Mouse (Mus musculus) hindbrain, embryonic 12.5 days (tissue): Measurements from ENCODE around the gene Tbcc. TPM values are rescaled to one million over a fixed set of nuclear protein-coding genes. Genes with fewer than 3 reads are reported as not detected.
"Not testable (repeated sequence)": the region's sequence is repeated elsewhere in the genome, so short reads cannot be mapped to it uniquely, and the experiment has no call there.

Experiments
- ATAC-seq: fragments of 200-750 bp; cut with Nextera tagmentation; 2 replicates; pipeline ENCODE4 v1.8.0; 2017; ENCODE audit warnings: moderate TSS enrichment; ENCODE audit not compliant: low FRiP score
- H3K27ac ChIP-seq: fragments of 300-500 bp; sonication (generic); 2 replicates; pipeline ENCODE4 v1.5.1; 2016; ENCODE audit warnings: mild to moderate bottlenecking
- H3K27me3 ChIP-seq: fragments of 300-500 bp; sonication (generic); 2 replicates; pipeline ENCODE4 v1.6.1; 2016; ENCODE audit warnings: mild to moderate bottlenecking
- H3K36me3 ChIP-seq: fragments of 300-500 bp; sonication (generic); 2 replicates; pipeline ENCODE4 v1.6.1; 2016; ENCODE audit warnings: mild to moderate bottlenecking
- H3K4me1 ChIP-seq: fragments of 300-500 bp; sonication (generic); 2 replicates; pipeline ENCODE4 v1.6.1; 2016
- H3K4me2 ChIP-seq: fragments of 300-500 bp; sonication (generic); replicated peaks from 2 replicates; pipeline ENCODE4 v1.6.1; 2016; ENCODE audit warnings: mild to moderate bottlenecking
- H3K4me3 ChIP-seq: fragments of 300-500 bp; sonication (generic); 2 replicates; pipeline ENCODE4 v1.5.1; 2016; ENCODE audit warnings: mild to moderate bottlenecking
- H3K9ac ChIP-seq: fragments of 300-500 bp; sonication (generic); 2 replicates; pipeline ENCODE4 v1.6.1; 2016; ENCODE audit warnings: mild to moderate bottlenecking, moderate library complexity
- H3K9me3 ChIP-seq: fragments of 300-500 bp; sonication (generic); replicated peaks from 2 replicates; pipeline ENCODE4 v1.6.1; 2016; ENCODE audit warnings: mild to moderate bottlenecking
- WGBS: fragments of 180-500 bp; shearing (Covaris S2); methylation state at CpG from one replicate; pipeline ENCODE4 v1.1.7; 2016; 5-methylcytosine and 5-hydroxymethylcytosine counted together
- polyA plus RNA-seq: library from polyadenylated mRNA; unstranded; fragments of >200 nt; fragmentation: Nextera tagmentation; extraction: Ambion mirVana; gene quantifications from 2 replicates; pipeline ENCODE4 v1.2.1, GENCODE M21; 2016

Tbcc gene
- polyA plus RNA-seq: 74.5 and 82.9 TPM in 2 replicates

DNA sequence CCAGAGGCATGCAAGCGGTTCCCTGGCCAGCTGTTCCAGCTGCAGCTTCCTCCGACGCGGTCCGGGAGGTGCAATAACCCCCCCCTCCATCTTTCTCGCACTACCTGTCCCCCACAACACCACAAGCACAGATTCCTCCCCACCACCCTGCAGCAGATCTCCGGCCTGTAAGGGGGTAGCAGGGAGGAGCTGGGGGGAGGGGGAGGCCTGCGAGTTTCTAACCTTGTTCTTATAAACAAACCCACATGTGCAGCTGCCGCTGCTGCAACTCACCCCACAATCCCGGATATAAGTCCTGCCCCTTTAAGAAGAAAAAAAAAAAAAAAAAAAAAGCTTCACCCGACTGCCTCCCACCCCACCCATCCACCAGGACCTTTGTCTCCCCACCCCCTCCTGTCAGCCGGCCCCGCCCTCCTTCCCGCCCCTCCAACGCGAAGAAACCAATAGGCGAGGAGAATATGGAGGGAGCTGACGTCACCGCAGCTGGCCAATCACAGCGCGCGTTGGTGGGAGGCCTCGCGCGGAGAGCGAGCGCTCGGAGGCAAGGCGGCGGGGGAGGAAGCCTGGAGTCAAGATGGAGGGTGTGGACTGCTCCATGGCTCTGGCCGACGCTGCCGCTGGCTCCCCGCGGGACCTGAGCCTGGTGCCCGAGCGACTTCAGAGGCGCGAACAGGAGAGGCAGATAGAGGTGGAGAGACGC lies at the start of gene Tbcc:
Gene Tbcc, plus strand, starts transcription at position 569 of the 700 bp plus-strand sequence.
- WGBS: under 1% methylated on average over 40 of the region's 40 CpGs
- Histone ChIP-seq H3K9ac (peak within 1 kb of the TSS; percentile 92), H3K4me2 (peak within 1 kb of the TSS; percentile 98), H3K27me3 (no peaks in the 10 kb centered on the region), H3K4me3 (peak within 1 kb of the TSS; percentile 94), H3K9me3 (no peaks in the 10 kb centered on the region), H3K27ac (peak within 1 kb of the TSS; percentile 97), H3K36me3 (peaks cover 7% of the 10 kb centered on the region; the same call in 1 of the 2 replicates), H3K4me1 (peaks cover 39% of the 10 kb centered on the region)
- peak; percentile 93 for ATAC-seq

DNA sequence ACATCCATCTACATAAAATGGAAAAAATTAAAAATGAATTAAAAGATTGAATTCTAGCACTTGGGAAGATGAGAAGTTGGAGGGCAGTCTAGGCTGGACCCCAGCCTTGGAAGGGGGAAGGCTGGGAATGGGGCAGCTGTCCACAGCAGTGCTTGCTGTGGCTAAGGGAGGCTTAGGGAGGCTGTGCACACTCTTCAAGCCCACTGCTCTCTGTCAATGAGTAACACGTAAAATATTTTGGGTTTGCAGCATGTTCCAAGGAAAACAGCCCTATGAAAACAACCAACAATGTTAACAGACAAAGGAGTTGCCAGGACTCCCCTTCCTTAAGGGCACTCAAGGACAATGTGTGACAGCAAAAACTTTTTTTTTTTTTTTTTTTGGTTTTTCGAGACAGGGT lies 47.5 kb upstream of the Tbcc start:
- Histone ChIP-seq H3K9me3 (no peaks in the 10 kb centered on the region), H3K4me1 (peaks cover 10% of the 10 kb centered on the region; the same call in 1 of the 2 replicates), H3K9ac (no peak overlapping the region), H3K4me3 (no peak overlapping the region), H3K36me3 (no peaks in the 10 kb centered on the region), H3K4me2 (no peak overlapping the region), H3K27me3 (no peaks in the 10 kb centered on the region), H3K27ac (no peak overlapping the region)
- ATAC-seq: no peak
- 89% methylated on average over 2 of the region's 2 CpGs for WGBS

DNA sequence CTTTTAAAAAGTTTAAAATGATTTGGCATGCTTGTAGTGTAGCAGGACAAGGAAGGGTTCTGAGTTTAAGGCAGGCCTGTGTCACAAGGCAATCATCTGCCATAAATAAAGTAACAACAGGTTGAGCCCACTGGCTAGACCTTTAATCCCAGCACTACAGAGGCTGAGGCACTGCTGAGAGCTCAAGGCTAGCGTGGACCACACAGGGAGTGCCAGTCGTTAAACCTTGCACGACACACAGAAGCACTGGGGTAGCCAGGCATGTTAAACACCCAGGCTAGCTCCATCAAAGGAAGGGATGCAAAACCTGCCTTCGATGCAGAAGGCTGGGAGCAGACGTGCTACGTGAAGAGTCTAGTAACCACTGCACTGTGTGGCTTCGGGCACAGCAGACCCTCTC lies 46.8 kb upstream of the Tbcc start:
- Histone ChIP-seq H3K4me2 (no peak overlapping the region), H3K27ac (no peak overlapping the region), H3K27me3 (no peaks in the 10 kb centered on the region), H3K9ac (0 out of 2 replicates have a peak overlapping the region, but pooled peaks have one; percentile 23), H3K4me3 (no peak overlapping the region), H3K36me3 (no peaks in the 10 kb centered on the region), H3K4me1 (peaks cover 10% of the 10 kb centered on the region; the same call in 1 of the 2 replicates), H3K9me3 (no peaks in the 10 kb centered on the region)
- WGBS: 72% methylated on average over 7 of the region's 7 CpGs
- ATAC-seq: no peak

DNA sequence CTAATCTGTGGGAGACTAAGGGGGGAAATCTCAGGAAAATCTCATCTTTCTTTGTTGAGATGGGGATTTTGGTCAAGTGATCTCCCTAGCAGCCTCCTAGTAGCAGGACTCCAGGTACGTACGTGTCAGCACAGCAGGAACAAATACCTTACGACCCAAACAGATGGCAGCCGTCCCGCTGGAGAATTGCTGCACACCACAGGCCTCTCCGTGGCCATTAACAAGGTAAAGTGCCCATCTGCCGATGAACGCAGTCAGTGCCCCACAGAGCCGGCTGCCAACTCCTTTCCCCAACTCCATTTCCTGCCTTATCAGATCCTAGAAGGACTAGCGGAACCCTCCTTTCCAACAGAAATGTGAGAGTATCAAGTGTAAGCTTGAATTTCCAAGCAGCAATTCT lies 45.7 kb upstream of the Tbcc start:
- H3K4me2 ChIP-seq: no peak overlapping the region
- H3K27me3 ChIP-seq: no peaks in the 10 kb centered on the region
- no peak overlapping the region for H3K4me3 ChIP-seq
- no peak overlapping the region for H3K9ac ChIP-seq
- WGBS: 57% methylated on average over 10 of the region's 10 CpGs
- peaks cover 14% of the 10 kb centered on the region; the same call in 1 of the 2 replicates for H3K4me1 ChIP-seq
- H3K36me3 ChIP-seq: no peaks in the 10 kb centered on the region
- no peaks in the 10 kb centered on the region for H3K9me3 ChIP-seq
- no peak for ATAC-seq
- no peak overlapping the region for H3K27ac ChIP-seq

DNA sequence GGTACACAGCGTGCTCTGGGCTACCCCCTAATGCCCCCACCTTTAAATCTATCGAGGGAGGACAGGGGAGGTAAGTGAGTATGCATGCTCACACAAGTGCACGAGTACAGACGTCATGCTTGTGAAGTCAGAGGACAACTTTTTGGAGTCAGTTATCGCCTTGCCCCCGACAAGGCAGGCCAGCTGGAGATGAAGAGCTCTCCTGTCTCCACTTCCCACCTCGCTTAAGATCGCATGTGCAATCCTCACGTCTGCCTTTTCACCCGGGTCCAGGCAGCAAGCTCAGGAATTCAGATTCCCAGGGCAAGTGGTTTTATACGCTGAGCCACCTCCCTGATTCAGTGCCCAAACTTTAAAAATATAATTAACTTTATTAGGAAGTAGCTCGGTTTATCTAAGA lies 45.2 kb upstream of the Tbcc start:
- no peak overlapping the region for H3K9ac ChIP-seq

DNA sequence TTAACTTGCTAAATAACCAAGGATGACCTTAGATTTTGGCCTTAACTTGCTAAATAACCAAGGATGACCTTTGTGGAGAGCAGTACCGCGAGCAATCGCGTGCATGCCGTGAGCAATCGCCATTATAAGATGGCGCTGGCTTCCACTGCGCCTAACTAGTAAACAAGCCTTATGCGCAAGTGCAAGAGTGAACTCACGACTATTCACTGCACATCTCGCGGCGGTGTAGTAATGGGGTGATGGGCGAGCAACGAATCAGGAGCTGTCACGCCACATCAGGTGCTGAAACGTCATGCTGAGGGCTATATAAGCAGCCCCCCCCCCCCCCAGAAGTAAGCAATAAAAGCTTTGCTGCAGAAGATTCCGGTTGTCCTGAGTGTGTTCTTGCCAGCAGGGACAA lies 43.9 kb upstream of the Tbcc start:
- H3K4me3 ChIP-seq, H3K4me2 ChIP-seq, H3K36me3 ChIP-seq, H3K9ac ChIP-seq, H3K27me3 ChIP-seq, ATAC-seq, H3K9me3 ChIP-seq, H3K27ac ChIP-seq: not testable (repeated sequence)
- peaks cover 14% of the 10 kb centered on the region; the same call in 1 of the 2 replicates for H3K4me1 ChIP-seq
- 94% methylated on average over 18 of the region's 18 CpGs for WGBS

More for the DNA sequence above, 45.2 kb upstream of the Tbcc start:
- no peaks in the 10 kb centered on the region for H3K27me3 ChIP-seq
- WGBS: 84% methylated on average over 12 of the region's 12 CpGs
- peaks cover 14% of the 10 kb centered on the region; the same call in 1 of the 2 replicates for H3K4me1 ChIP-seq
- no peak overlapping the region for H3K27ac ChIP-seq
- no peaks in the 10 kb centered on the region for H3K9me3 ChIP-seq
- no peak overlapping the region for H3K4me2 ChIP-seq
- H3K4me3 ChIP-seq: no peak overlapping the region
- no peaks in the 10 kb centered on the region for H3K36me3 ChIP-seq
- ATAC-seq: no peak

DNA sequence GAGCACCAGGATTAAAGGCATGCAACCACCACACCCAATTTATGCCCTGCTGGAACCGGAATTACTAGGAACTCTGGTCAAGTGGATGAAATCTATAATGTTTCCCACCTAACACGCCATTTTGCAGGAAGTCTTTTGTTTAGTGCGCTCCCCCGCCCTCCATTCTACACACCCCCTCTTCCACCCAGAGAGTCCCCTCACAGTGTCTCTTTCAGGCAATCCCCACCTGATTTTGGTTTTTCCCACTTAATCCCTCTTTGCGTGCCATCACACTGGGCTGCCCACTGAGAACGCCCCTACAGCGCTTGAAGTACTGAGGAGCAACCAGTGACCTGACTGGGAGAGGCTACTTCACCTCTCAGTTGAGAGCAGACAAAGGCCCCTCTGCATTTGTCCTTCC lies 43.3 kb upstream of the Tbcc start:
- Histone ChIP-seq H3K9ac (no peak overlapping the region), H3K27ac (no peak overlapping the region), H3K27me3 (no peaks in the 10 kb centered on the region), H3K4me1 (peaks cover 14% of the 10 kb centered on the region; the same call in 1 of the 2 replicates), H3K36me3 (no peaks in the 10 kb centered on the region), H3K4me2 (no peak overlapping the region), H3K4me3 (no peak overlapping the region), H3K9me3 (no peaks in the 10 kb centered on the region)
- ATAC-seq: no peak
- WGBS: 92% methylated on average over 7 of the region's 7 CpGs

DNA sequence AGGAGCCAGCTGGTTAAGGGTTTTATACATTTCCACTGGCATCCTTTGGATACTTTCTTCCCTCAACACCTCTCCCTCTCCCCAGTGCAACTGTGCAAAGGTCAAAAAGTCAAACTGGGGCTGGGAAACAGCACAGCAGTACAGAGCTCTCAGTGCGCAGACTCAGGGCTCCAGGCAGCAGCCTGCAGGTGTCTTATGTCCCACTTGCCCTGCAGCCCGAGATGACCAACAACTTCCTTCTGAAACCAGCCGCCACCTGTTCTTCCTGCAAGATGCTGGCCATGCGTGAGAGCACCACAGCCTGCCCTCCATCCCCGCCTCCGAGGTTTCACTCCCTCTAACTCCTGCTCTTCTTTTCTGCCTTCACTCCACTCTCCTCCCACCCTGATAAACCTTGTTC lies 37.8 kb upstream of the Tbcc start:
- Histone ChIP-seq H3K4me3 (no peak overlapping the region), H3K27me3 (no peaks in the 10 kb centered on the region), H3K27ac (peak overlapping the region; percentile 52; the same call in 1 of the 2 replicates), H3K9me3 (no peaks in the 10 kb centered on the region), H3K9ac (no peak overlapping the region; the same call in 1 of the 2 replicates), H3K4me2 (0 out of 2 replicates have a peak overlapping the region, but pooled peaks have one; percentile 17), H3K36me3 (no peaks in the 10 kb centered on the region), H3K4me1 (peaks cover 28% of the 10 kb centered on the region)
- ATAC-seq: no peak
- 41% methylated on average over 6 of the region's 6 CpGs for WGBS

DNA sequence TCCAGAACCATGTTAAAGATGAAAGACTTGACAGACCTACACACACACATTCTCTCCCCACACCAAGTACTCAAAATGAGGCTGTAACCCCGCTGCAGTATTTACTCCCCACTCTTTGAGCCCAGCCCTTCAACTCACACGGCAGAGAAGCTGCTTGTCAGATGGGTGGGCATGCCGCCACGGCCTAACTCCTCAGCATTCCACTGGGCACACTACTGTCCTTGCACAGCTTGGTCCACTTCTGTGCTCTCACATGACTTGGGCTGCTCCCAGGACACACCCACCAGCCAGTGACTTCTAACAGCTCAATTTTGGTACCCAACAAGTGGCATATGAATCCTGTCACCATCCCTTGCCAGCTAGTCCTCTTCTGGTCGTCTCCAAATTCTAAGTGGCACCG lies 37.2 kb upstream of the Tbcc start:
- H3K9ac ChIP-seq: no peak overlapping the region; the same call in 1 of the 2 replicates
- H3K4me1 ChIP-seq: peaks cover 28% of the 10 kb centered on the region
- no peak overlapping the region for H3K4me3 ChIP-seq
- no peaks in the 10 kb centered on the region for H3K9me3 ChIP-seq
- H3K27me3 ChIP-seq: no peaks in the 10 kb centered on the region
- H3K4me2 ChIP-seq: no peak overlapping the region
- H3K27ac ChIP-seq: peak overlapping the region; percentile 48; the same call in 1 of the 2 replicates
- WGBS: 58% methylated on average over 6 of the region's 6 CpGs
- H3K36me3 ChIP-seq: no peaks in the 10 kb centered on the region
- no peak for ATAC-seq

DNA sequence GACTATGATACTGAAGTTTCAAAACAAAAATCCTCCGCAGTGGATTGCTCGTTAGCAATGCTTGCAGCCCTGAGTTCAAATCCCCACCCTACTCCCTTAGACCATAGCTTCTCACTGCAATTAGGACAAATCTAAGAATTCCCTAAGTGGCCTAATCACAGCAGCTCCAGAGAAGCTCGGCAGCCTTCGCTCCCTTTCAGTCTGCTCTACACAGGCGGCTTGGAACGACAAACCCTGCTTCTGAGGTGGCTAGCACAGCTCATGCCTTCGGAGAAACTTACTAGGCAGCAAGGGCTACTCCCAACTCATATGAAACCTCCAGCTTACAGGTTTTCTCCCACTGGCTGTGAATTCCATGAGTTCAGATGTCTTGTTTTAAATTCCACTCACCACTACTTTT lies 36.4 kb upstream of the Tbcc start:
- Histone ChIP-seq H3K27ac (peak overlapping the region; percentile 58; the same call in 1 of the 2 replicates), H3K27me3 (no peaks in the 10 kb centered on the region), H3K9me3 (no peaks in the 10 kb centered on the region), H3K9ac (no peak overlapping the region), H3K4me3 (no peak overlapping the region), H3K4me1 (peaks cover 29% of the 10 kb centered on the region), H3K36me3 (no peaks in the 10 kb centered on the region), H3K4me2 (no peak overlapping the region)
- ATAC-seq: no peak
- 89% methylated on average over 7 of the region's 7 CpGs for WGBS

DNA sequence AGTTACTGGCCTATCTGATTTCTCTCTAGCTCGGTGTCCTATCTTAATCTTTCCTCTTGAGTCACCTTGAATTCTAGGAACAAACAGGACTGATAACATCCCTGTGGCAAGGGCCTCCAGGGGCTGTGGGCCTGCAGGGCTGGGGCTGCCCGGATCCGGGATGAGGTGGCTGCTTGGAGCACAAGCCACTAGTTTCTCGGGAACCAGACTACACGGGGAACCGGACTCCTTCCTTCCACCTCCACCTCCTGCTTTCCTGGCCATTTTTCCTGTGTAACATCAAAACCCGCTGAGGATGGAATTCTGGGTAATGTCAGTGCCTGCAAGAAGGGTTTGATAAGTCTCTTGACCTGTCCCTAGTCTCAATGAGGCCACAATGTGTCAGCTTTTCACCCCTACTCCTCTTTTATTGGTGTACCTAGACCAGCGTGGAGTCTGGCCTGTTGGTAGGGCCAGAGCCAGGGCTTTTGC lies 35.8 kb upstream of the Tbcc start:
- Histone ChIP-seq H3K36me3 (no peaks in the 10 kb centered on the region), H3K4me2 (peak overlapping the region; percentile 63), H3K9ac (no peak overlapping the region), H3K27ac (peak overlapping the region; percentile 58), H3K9me3 (no peaks in the 10 kb centered on the region), H3K4me1 (peaks cover 29% of the 10 kb centered on the region), H3K27me3 (no peaks in the 10 kb centered on the region), H3K4me3 (no peak overlapping the region)
- 80% methylated on average over 8 of the region's 8 CpGs for WGBS
- ATAC-seq: no peak

DNA sequence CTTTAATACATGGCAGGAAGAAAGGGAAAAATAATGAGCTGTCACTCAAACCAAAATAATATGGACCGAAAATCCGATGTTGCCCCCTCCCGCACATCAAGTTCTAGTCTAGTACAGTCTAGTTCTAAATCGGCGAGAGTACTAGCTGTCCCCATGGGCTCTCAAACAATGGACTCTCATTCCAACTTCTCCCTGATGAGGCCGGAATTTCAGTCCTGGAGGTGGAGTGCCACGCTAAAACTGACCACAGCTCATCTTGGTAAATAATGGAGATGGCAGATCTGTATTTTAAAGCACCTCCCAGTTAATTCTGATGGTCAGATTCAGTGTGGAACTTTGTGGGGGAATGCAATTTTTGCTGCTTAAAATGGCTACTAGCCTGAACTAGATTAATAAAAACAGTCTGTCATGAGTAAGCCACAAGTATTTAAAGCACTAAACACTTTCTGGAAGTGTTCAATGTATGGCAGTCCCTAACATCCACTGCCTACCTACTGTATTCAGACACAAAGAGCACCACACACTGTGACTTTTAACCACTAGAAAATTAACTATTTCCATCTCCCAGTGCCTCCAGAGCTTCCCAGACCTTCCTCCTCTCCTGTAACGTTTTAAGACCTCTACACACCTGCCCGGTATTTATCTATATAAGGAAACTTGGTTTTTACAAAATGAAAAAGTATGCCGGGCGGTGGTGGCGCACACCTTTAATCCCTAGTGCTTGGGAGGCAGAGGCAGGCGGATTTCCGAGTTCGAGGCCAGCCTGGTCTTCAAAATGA lies 35.0 kb upstream of the Tbcc start:
- peaks cover 29% of the 10 kb centered on the region for H3K4me1 ChIP-seq
- 67% methylated on average over 15 of the region's 15 CpGs for WGBS
- H3K27me3 ChIP-seq: no peaks in the 10 kb centered on the region

More for the DNA sequence above, 35.0 kb upstream of the Tbcc start:
- peak overlapping the region; percentile 100 for H3K9ac ChIP-seq
- H3K9me3 ChIP-seq: no peaks in the 10 kb centered on the region
- H3K4me3 ChIP-seq: peak overlapping the region; percentile 99
- no peaks in the 10 kb centered on the region for H3K36me3 ChIP-seq
- peak overlapping the region; percentile 100 for H3K27ac ChIP-seq
- peak overlapping the region; percentile 63 for H3K4me2 ChIP-seq
- ATAC-seq: no peak
